Mouse (Mus musculus): ENCODE results near the gene Ankrd2.

- no peak for TF ChIP-seq POLR2A (IDR thresholded peaks at IDR 0.05; ENCODE audit: low read depth, low read length)
- TF ChIP-seq CTCF (IDR thresholded peaks at IDR 0.05; ENCODE audit: borderline replicate concordance, insufficient read depth, low read length) = no peak
Measured at GRCm38 (mm10) chr19:42068441-42069240, 32.8 kb downstream of the Ankrd2 start.

All from embryonic fibroblast, embryonic 13.5 days (primary cell).